Mouse (Mus musculus) adrenal gland, postnatal 25 days (tissue): ENCODE data around the gene Cd59b. TPM values are rescaled to one million over a fixed set of nuclear protein-coding genes. Genes with fewer than 3 reads are reported as not detected.

Experiments used
- DNase-seq: peaks from one replicate; pipeline ENCODE4 v3.0.0; 2021; ENCODE audit warnings: mixed read lengths
- long read RNA-seq: library from polyadenylated mRNA; stranded (forward); transcript quantifications from one replicate; pipeline ENCODE4 v2.0.0, GENCODE M21; 2021
- total RNA-seq: library from RNA; stranded (reverse); gene quantifications from 2 replicates; pipeline ENCODE4 v1.2.3, GENCODE M21; 2021

Cd59b gene
- total RNA-seq = 6.4 and 11.2 TPM in 2 replicates
- long read RNA-seq, partial matches to known transcripts = 1 of 3 reads
- long read RNA-seq, other reads (novel, unspliced or antisense) = 0 of 3 reads

- peak; percentile 51 for DNase-seq
Measured at GRCm38 (mm10) chr2:104069704-104070185, at the start of gene Cd59b. Gene Cd59b, plus strand, starts transcription at chr2:104069849.

DNA sequence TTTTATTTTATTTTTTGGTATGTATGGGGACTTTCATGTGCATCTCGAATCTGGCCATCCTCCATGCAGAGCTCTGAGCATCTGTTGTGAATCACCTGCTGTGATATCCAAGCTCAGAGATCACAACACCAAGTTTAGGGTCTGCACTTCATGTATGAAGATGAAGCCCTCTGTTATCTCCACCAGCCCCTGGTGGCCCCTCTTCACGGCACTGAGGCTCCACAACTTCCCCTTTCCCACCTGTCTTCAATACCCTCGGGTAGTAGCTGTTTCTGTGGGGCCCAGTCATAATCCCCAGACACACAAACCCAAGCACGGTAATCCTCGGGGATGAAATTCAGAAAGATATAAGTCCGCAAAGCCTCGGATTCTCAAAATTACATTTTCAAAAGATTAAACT lies 46.6 kb upstream of the Cd59b start:
- no peak for DNase-seq

GRCm38 (mm10) chr2:104024656-104025055 lies 45.0 kb upstream of the Cd59b start:
- no peak for DNase-seq

DNA sequence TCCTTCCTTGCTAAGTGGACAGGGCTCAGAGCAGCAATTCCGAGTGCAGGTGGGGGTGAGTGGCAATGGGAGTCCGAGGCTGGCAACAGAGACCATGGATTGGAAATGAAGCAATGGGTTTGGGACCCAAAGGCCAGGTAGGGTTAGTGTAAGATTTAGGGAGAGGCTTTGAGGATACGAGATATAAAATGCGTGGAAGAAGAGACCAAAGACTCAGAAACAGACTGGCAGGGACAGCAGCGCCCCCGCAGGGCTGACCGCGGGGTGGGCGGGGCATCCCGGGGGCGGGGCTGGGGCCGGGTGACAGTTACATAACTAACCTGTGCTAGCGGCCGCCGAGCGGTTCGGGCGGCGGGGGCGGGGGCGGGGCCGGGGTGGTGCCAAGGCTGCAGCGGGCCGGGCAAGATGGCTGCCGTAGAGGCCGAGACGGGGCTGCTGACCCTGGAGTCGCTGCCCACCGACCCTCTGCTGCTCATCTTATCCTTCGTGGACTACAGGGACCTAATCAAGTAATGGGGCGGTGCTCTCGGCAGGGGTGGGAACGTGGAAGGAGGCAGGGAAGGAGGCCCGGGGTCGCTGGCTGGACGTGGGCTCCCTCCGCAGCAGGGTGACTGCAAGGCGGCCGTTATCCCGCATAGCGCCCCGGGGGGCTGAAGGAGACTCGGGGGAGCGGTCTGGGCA lies 42.1 kb upstream of the Cd59b start, which contains the start of gene Fbxo3:
Fbxo3 (plus strand) TSS at position 264 of the 681 bp plus-strand sequence.
- DNase-seq = peak; percentile 92

DNA sequence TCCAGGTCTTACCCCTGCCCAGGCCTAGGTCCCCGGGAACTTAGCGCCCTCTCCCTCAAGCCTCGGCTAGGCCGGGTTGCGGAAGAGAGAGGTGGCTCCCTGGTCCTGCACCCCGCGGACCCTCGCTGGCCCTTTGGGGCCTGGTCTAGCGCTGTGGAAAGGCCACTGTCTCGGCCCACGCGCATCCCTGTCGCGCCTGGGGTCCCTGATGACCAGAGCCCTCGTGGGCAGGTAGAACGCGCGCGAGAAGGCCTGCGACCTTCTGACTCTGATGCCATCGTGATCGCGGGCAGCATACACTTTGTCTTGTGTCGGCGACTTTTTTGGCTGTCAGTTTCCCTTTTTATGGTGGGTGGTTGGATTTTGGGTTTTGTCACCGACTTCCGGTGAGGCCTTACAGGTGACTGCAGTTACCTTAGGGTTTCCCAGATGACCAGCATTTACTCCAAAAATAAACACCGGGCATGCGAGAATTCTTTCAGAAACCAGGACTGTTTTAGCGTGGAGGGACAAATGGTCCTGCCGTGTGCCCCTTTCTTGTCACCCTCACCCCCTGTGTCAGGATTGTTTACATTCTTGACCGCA lies 41.4 kb upstream of the Cd59b start, which contains the start of gene 4931422A03Rik:
4931422A03Rik (minus strand) TSS at position 223 of the 585 bp plus-strand sequence.
- no peak for DNase-seq

- no peak for DNase-seq
Measured at GRCm38 (mm10) chr2:104029074-104029473, 40.6 kb upstream of the Cd59b start.

DNA sequence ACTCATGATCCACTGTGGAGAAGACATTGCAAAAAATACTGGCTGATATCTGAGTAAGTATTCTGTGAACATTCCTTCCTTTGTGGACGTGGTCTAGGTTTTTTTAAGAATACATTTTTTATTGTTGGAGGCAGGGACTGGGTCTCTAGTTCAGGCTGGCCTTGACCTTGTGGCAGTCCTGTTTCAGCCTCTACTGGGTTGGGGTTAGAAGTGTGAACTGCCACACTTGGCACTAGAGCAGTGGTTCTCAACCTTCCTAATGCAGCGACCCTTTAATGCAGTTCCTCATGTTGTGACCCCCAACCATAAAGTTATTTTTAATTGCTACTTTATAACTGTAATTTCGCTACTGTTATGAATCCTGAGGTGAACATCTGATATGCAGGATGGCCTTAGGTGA lies 39.3 kb upstream of the Cd59b start:
- DNase-seq = no peak

DNA sequence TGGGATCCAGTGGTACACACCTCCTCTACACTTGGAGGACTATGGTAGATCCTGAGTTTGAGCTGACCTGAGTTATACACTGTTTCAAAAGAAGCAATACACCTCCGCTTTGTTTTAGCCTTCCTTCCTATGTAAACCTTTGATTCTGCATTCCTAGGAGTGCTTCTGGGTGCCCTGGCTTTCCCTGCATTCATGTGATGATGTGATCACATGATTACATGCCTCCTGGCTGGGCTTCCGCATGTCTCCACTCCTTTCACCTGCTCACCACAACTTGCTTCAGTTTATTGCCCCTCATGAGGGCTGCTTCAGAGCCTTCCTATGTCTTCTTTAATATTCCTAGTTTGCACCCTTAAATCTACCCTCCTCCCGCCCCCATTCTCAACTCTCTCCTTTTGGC lies 37.6 kb upstream of the Cd59b start:
- DNase-seq = no peak

- DNase-seq = peak; percentile 53
Measured at GRCm38 (mm10) chr2:104034832-104035472, 34.7 kb upstream of the Cd59b start.

DNA sequence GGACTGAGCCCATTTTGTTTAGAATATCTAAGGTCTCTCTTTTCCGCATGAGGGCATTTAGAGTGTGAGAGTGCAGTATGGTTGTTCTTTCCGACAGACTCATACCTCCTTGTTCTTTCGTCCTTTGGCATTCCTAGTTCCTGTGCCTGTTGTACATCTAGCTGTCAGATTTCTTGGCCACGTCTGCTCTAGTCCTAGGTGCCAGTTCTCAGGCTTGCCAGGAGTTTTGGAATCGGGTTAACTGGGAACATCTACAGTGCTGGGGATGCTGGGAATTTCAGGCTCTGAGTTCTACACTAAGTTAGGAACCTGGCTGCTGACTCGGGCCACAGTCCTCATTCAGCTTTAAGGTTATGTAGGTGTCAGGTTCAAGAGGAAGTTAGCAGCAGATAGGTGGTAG lies 34.1 kb upstream of the Cd59b start:
- no peak for DNase-seq

- no peak for DNase-seq
Measured at GRCm38 (mm10) chr2:104036316-104036715, 33.3 kb upstream of the Cd59b start.

- DNase-seq = no peak
Measured at GRCm38 (mm10) chr2:104038236-104038635, 31.4 kb upstream of the Cd59b start.

GRCm38 (mm10) chr2:104041632-104042031 lies 28.0 kb upstream of the Cd59b start:
- peak; percentile 34 for DNase-seq

DNA sequence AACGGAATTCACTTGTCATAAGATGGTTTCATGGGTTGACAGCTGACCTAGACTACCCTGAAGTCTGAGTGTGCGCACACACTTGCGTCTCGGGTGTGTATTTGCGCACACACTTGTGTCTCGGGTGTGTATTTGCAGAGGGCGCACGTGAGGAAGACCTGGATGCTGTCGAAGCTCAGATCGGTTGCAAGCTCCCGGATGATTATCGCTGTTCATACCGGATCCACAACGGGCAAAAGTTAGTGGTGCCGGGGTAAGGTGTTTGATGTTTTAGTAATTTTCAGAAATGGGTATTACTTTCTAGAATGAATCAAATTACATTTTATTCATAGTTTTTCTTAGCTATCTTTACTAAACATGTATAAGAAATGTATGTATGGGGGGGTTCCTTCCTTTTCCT lies 26.9 kb upstream of the Cd59b start:
- DNase-seq = no peak

- DNase-seq = no peak
Measured at GRCm38 (mm10) chr2:104043624-104044478, 25.8 kb upstream of the Cd59b start.

DNA sequence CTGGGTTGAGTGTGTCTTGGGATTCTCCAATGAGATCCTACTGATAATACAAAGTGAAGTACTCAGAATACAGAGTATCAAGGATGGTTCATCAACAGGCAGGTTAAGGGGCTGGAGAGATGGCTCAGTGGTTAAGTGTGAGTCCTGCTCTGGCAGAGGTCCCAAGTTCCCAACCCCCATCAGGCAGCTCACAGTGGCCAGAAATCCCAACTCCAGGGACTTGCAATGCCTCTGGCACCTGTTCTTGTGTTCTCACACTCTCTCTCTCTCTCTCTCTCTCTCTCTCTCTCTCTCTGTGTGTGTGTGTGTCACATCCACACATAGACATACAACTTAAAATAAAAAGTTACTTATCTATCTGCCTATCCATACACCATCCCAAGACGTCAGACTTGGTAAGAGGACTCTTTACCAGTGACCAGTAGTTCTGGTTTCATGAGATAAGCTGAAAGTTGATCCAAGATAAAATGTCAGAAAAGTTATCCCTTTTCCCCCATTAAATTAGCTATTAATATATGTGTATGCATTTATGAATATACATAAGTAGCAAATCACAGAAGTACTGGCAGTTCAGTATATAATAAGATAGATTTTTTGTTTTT lies 25.1 kb upstream of the Cd59b start:
- DNase-seq = peak; percentile 38

- no peak for DNase-seq
Measured at GRCm38 (mm10) chr2:104058381-104058780, 11.3 kb upstream of the Cd59b start.

GRCm38 (mm10) chr2:104058954-104059353 lies 10.7 kb upstream of the Cd59b start:
- DNase-seq = no peak

DNA sequence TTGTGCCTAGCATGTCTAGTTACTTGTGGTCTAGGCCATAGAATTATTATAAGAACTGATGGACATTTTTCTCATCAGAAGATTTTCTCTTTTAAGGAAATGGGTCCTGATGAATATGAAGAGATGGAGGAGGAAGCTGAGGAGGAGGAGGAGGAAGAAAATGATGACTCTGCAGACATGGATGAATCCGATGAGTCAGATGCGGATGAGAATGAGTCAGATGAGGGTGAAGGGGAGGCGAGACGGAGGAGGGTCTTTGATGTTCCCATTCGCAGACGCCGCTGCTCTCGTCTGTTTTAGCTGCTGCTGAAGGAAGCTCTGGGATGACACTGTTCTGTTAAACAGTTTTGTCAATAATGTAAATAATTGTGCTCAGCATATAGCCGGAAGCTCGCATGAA lies 9.9 kb upstream of the Cd59b start:
- DNase-seq = no peak

DNA sequence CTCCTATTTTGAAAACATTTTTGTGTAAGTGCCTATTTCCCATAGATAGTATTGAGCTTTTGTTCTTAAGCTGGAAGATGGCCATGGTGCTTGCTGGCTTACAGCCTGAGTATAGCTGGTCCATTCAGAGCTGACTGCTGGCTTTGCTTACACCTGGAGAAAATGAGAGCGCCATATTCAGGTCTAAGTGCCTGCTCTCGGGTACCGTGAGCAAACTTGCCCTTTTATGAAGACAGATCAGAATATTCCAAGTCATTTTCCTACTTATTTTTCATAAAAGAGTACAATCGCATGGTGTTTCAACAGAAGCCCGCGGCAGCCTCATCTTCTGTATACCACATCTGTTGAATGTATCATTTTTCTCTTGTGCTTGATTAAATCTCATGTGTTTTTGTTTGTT lies 8.7 kb upstream of the Cd59b start:
- DNase-seq = no peak

GRCm38 (mm10) chr2:104062665-104063064 lies 7.0 kb upstream of the Cd59b start:
- no peak for DNase-seq

GRCm38 (mm10) chr2:104064152-104064551 lies 5.5 kb upstream of the Cd59b start:
- DNase-seq = no peak
